Mouse (Mus musculus) stomach, embryonic 15.5 days (tissue): ENCODE data around the gene Ntm. TPM values are rescaled to one million over a fixed set of nuclear protein-coding genes. Genes with fewer than 3 reads are reported as not detected.

Experiments
- ATAC-seq: fragments of 200-750 bp; cut with Nextera tagmentation; 2 replicates; pipeline ENCODE4 v1.8.0; 2017; ENCODE audit warnings: low read depth, moderate number of reproducible peaks, moderate TSS enrichment; ENCODE audit not compliant: insufficient read depth, low FRiP score
- H3K27ac ChIP-seq: fragments of 300-500 bp; sonication (generic); 2 replicates; pipeline ENCODE4 v1.5.1; 2015; ENCODE audit warnings: mild to moderate bottlenecking, inconsistent platforms
- H3K27me3 ChIP-seq: fragments of 300-500 bp; sonication (generic); replicated peaks from 2 replicates; pipeline ENCODE4 v1.6.1; 2015; ENCODE audit warnings: inconsistent platforms
- H3K36me3 ChIP-seq: fragments of 300-500 bp; sonication (generic); 2 replicates; pipeline ENCODE4 v1.6.1; 2015; ENCODE audit warnings: inconsistent platforms
- H3K4me1 ChIP-seq: fragments of 300-500 bp; sonication (generic); 2 replicates; pipeline ENCODE4 v1.6.1; 2015; ENCODE audit warnings: inconsistent platforms
- H3K4me2 ChIP-seq: fragments of 300-500 bp; sonication (generic); 2 replicates; pipeline ENCODE4 v1.6.1; 2015; ENCODE audit warnings: mild to moderate bottlenecking, inconsistent platforms
- H3K4me3 ChIP-seq: fragments of 300-500 bp; sonication (generic); replicated peaks from 2 replicates; pipeline ENCODE4 v1.5.1; 2015; ENCODE audit warnings: inconsistent platforms
- H3K9ac ChIP-seq: fragments of 300-500 bp; sonication (generic); 2 replicates; pipeline ENCODE4 v1.6.1; 2015; ENCODE audit warnings: inconsistent platforms
- H3K9me3 ChIP-seq: fragments of 300-500 bp; sonication (generic); 2 replicates; pipeline ENCODE4 v1.6.1; 2016; ENCODE audit warnings: inconsistent platforms
- WGBS: fragments of 180-500 bp; shearing (Covaris S2); methylation state at CpG from one replicate; pipeline ENCODE4 v1.1.7; 2015; 5-methylcytosine and 5-hydroxymethylcytosine counted together
- polyA plus RNA-seq: library from polyadenylated mRNA; unstranded; fragments of >200 nt; fragmentation: Nextera tagmentation; extraction: Ambion mirVana; gene quantifications from 2 replicates; pipeline ENCODE4 v1.2.1, GENCODE M21; 2015

Ntm gene
- polyA plus RNA-seq, 1 experiment from 2014 or later: 14.5 TPM

GRCm38 (mm10) chr9:29217951-29218350 is 745.0 kb downstream of the Ntm start:
- WGBS: 85% methylated on average over 7 of the region's 7 CpGs

GRCm38 (mm10) chr9:29216528-29216927 is 746.4 kb downstream of the Ntm start:
- Histone ChIP-seq H3K27me3 (no peaks in the 10 kb centered on the region), H3K27ac (no peak overlapping the region)
- WGBS: 88% methylated on average over 8 of the region's 8 CpGs

More at GRCm38 (mm10) chr9:29217951-29218350, 745.0 kb downstream of the Ntm start:
- Histone ChIP-seq H3K9me3 (no peaks in the 10 kb centered on the region), H3K4me2 (no peak overlapping the region), H3K4me1 (no peaks in the 10 kb centered on the region), H3K4me3 (no peak overlapping the region), H3K27me3 (no peaks in the 10 kb centered on the region), H3K36me3 (no peaks in the 10 kb centered on the region), H3K27ac (no peak overlapping the region), H3K9ac (no peak overlapping the region)
- no peak for ATAC-seq

GRCm38 (mm10) chr9:29215796-29216195 is 747.1 kb downstream of the Ntm start:
- Histone ChIP-seq H3K9me3 (no peaks in the 10 kb centered on the region), H3K4me2 (no peak overlapping the region), H3K4me3 (no peak overlapping the region), H3K27ac (no peak overlapping the region), H3K4me1 (no peaks in the 10 kb centered on the region), H3K27me3 (no peaks in the 10 kb centered on the region), H3K9ac (no peak overlapping the region), H3K36me3 (no peaks in the 10 kb centered on the region)
- 94% methylated on average over 2 of the region's 2 CpGs for WGBS
- ATAC-seq: no peak

More at GRCm38 (mm10) chr9:29216528-29216927, 746.4 kb downstream of the Ntm start:
- H3K9me3 ChIP-seq: no peaks in the 10 kb centered on the region
- no peak overlapping the region for H3K4me3 ChIP-seq
- ATAC-seq: no peak
- no peak overlapping the region for H3K9ac ChIP-seq
- H3K4me1 ChIP-seq: no peaks in the 10 kb centered on the region
- H3K4me2 ChIP-seq: no peak overlapping the region
- no peaks in the 10 kb centered on the region for H3K36me3 ChIP-seq

GRCm38 (mm10) chr9:29215241-29215640 is 747.7 kb downstream of the Ntm start:
- H3K27me3 ChIP-seq: no peaks in the 10 kb centered on the region
- no peak overlapping the region for H3K27ac ChIP-seq
- H3K9me3 ChIP-seq: no peaks in the 10 kb centered on the region
- no peak overlapping the region for H3K4me3 ChIP-seq
- no peak overlapping the region for H3K9ac ChIP-seq
- 72% methylated on average over 1 of the region's 1 CpGs for WGBS
- no peaks in the 10 kb centered on the region for H3K36me3 ChIP-seq
- H3K4me1 ChIP-seq: no peaks in the 10 kb centered on the region
- ATAC-seq: no peak
- no peak overlapping the region for H3K4me2 ChIP-seq

- Histone ChIP-seq H3K27me3 (no peaks in the 10 kb centered on the region), H3K4me1 (no peaks in the 10 kb centered on the region), H3K9me3 (no peaks in the 10 kb centered on the region), H3K36me3 (no peaks in the 10 kb centered on the region), H3K4me3 (no peak overlapping the region), H3K9ac (no peak overlapping the region), H3K27ac (no peak overlapping the region), H3K4me2 (no peak overlapping the region)
- WGBS: 84% methylated on average over 2 of the region's 2 CpGs
- ATAC-seq: no peak
These were observed 753.7 kb downstream of the Ntm start for GRCm38 (mm10) chr9:29209243-29209642.

- Histone ChIP-seq H3K27ac (no peak overlapping the region), H3K9ac (no peak overlapping the region), H3K9me3 (no peaks in the 10 kb centered on the region), H3K36me3 (no peaks in the 10 kb centered on the region), H3K4me1 (no peaks in the 10 kb centered on the region), H3K27me3 (no peaks in the 10 kb centered on the region), H3K4me2 (no peak overlapping the region), H3K4me3 (no peak overlapping the region)
- no peak for ATAC-seq
- WGBS: 63% methylated on average over 5 of the region's 5 CpGs
These were observed 754.8 kb downstream of the Ntm start for GRCm38 (mm10) chr9:29208142-29208541.

GRCm38 (mm10) chr9:29205680-29206079 is 757.3 kb downstream of the Ntm start:
- no peak overlapping the region for H3K9ac ChIP-seq
- H3K4me3 ChIP-seq: no peak overlapping the region
- H3K36me3 ChIP-seq: no peaks in the 10 kb centered on the region
- no peak overlapping the region for H3K27ac ChIP-seq
- 50% methylated on average over 4 of the region's 4 CpGs for WGBS
- no peaks in the 10 kb centered on the region for H3K4me1 ChIP-seq
- ATAC-seq: no peak
- H3K27me3 ChIP-seq: no peaks in the 10 kb centered on the region
- no peaks in the 10 kb centered on the region for H3K9me3 ChIP-seq
- no peak overlapping the region for H3K4me2 ChIP-seq

- no peak overlapping the region for H3K4me3 ChIP-seq
These were observed 760.7 kb downstream of the Ntm start for GRCm38 (mm10) chr9:29202196-29202595.

GRCm38 (mm10) chr9:29201163-29202053 is 761.5 kb downstream of the Ntm start:
- Histone ChIP-seq H3K9ac (no peak overlapping the region), H3K27me3 (no peaks in the 10 kb centered on the region), H3K4me1 (no peaks in the 10 kb centered on the region), H3K4me2 (no peak overlapping the region), H3K9me3 (no peaks in the 10 kb centered on the region), H3K4me3 (no peak overlapping the region), H3K36me3 (no peaks in the 10 kb centered on the region), H3K27ac (no peak overlapping the region)
- 57% methylated on average over 14 of the region's 14 CpGs for WGBS
- ATAC-seq: no peak

More at GRCm38 (mm10) chr9:29202196-29202595, 760.7 kb downstream of the Ntm start:
- WGBS: 48% methylated on average over 2 of the region's 2 CpGs
- no peak overlapping the region for H3K4me2 ChIP-seq
- no peaks in the 10 kb centered on the region for H3K27me3 ChIP-seq
- no peaks in the 10 kb centered on the region for H3K36me3 ChIP-seq
- no peak overlapping the region for H3K9ac ChIP-seq
- no peaks in the 10 kb centered on the region for H3K4me1 ChIP-seq
- ATAC-seq: no peak
- H3K9me3 ChIP-seq: no peaks in the 10 kb centered on the region
- no peak overlapping the region for H3K27ac ChIP-seq

GRCm38 (mm10) chr9:29197046-29197445 is 765.9 kb downstream of the Ntm start:
- Histone ChIP-seq H3K27me3 (no peaks in the 10 kb centered on the region), H3K4me2 (no peak overlapping the region), H3K4me3 (no peak overlapping the region), H3K36me3 (no peaks in the 10 kb centered on the region), H3K9me3 (no peaks in the 10 kb centered on the region), H3K27ac (no peak overlapping the region), H3K9ac (no peak overlapping the region), H3K4me1 (no peaks in the 10 kb centered on the region)
- ATAC-seq: no peak
- WGBS: 74% methylated on average over 3 of the region's 3 CpGs

- no peaks in the 10 kb centered on the region for H3K36me3 ChIP-seq
- H3K4me2 ChIP-seq: no peak overlapping the region
- H3K4me1 ChIP-seq: no peaks in the 10 kb centered on the region
- ATAC-seq: no peak
- H3K27ac ChIP-seq: no peak overlapping the region
- no peaks in the 10 kb centered on the region for H3K9me3 ChIP-seq
- H3K4me3 ChIP-seq: no peak overlapping the region
- no peaks in the 10 kb centered on the region for H3K27me3 ChIP-seq
- no peak overlapping the region for H3K9ac ChIP-seq
- 59% methylated on average over 2 of the region's 2 CpGs for whole genome bisulfite sequencing
These were observed 768.7 kb downstream of the Ntm start for GRCm38 (mm10) chr9:29194265-29194664.

- Histone ChIP-seq H3K4me1 (no peaks in the 10 kb centered on the region), H3K4me3 (no peak overlapping the region), H3K27me3 (no peaks in the 10 kb centered on the region), H3K27ac (no peak overlapping the region), H3K9me3 (no peaks in the 10 kb centered on the region), H3K4me2 (no peak overlapping the region), H3K9ac (no peak overlapping the region), H3K36me3 (no peaks in the 10 kb centered on the region)
- no peak for ATAC-seq
- WGBS: 71% methylated on average over 5 of the region's 5 CpGs
These were observed 779.9 kb downstream of the Ntm start for GRCm38 (mm10) chr9:29183011-29183410.
